Mouse (Mus musculus): ENCODE data around the gene Dppa3.

Gene Dppa3

DNA sequence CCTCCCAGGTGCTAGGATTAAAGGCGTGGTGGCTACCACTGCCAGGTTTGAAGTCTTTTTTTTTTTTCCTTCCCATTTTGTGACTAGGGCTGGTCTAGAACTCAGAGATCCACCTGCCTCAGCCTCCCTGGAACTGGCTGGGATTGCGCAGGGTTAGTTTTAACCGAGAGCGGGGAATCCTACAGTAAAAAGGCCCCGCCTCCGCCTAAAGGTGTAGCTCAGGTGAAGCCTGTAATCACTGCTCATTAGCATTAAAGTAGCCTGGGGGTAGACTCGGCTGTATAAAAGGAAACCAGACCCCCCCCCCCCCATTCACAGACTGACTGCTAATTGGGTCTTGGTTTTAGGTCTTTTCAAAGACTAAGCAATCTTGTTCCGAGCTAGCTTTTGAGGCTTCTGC lies at the start of gene Dppa3:
Gene Dppa3 (plus strand): TSS at position 301 of the 400 bp plus-strand sequence.
- DNase-seq (ENCODE audit: low read depth, low spot score): no peak

DNA sequence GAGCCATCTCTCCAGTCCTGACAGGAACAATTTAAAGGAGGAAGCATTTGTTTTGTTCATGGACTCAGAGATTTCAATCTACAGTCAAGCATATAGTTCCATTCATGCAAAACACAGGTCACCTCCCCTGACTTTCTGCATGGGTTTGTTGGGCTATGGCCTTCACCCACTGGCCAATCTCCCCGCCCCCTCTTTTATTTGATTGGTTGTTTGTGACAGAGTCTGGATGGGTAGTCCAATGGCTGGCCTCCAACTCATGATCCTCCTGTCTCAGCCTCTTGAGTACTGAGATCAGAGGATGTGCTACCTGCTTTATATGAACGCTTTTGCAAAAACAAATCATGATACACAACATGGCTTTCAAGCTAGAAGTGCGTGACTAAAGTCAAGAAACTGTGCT lies 49.2 kb upstream of the Dppa3 start:
- DNase-seq (ENCODE audit: low read depth, low spot score): peak; percentile 67

DNA sequence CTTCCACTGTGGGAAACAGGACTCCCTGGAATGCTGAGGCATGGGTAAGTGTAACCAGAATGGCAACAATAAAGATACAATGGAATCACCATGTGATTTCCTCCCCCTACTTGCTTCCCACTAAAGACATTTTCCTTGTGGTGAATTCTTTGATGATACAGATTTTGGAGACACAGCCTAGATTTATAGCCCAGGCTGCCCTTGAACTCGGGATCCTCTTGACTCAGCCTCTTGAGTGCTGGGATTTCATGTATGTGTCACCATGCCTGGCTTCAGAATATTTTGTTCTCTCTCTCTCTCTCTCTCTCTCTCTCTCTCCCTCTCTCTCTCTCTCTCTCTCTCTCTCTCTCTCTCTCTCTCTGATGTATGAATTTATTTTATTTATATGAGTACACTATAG lies 47.1 kb upstream of the Dppa3 start:
- DNase-seq (ENCODE audit: low read depth, low spot score): no peak

DNA sequence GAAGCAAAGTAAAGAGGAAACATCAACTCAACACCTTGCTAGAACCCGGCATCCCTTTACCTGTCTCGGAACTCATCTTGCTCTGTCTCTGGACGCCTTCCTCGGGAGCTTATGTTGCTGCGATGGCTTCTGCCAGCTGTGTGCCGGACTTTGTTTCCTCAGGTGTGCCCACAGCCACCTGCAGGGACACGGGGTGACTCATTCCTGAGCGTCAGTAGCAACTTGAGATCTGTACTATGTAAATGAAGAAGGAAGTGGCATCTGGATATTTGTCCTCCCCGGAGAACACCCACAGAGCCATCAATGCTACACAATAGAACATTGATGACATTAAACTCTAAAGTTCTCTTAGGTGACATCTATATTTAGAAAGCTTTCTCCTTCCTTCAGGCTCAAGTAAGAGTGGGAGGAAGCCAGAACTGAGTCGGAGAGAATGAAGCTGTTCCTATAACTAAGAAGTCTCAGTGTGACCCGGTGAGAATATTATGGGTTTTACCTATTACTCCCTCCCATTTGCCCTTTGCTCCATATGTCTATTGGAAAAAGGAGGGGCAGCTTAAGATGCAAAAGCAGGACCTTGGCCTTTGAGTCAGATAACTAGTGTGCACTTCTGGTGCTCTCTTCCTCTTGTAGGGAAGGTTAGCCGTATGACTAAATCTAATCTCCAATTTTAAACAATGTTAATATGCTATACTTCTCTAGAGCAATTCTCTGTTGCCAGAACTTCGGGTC lies 35.0 kb upstream of the Dppa3 start:
- DNase-seq (ENCODE audit: low read depth, low spot score): peak; percentile 82

DNA sequence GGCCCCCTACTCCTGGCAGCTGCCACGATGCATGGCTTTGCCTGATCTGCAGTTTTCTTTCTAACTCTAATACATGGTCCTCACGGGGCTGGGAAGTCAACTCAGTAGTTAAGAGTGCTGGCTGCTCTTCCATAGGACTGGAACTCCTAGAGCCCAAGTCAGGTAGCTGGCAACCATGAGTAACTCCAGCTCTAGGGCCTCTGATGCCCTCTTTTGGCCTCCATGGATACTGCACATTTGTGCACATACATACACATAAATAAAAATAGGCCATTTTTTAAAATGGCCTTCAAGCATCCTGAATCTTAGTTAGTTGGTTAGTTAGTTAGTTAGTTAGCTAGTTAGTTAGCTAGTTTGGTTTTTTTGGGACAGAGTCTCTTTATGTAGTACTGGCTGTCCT lies 33.3 kb upstream of the Dppa3 start:
- DNase-seq (ENCODE audit: low read depth, low spot score): peak; percentile 73

DNA sequence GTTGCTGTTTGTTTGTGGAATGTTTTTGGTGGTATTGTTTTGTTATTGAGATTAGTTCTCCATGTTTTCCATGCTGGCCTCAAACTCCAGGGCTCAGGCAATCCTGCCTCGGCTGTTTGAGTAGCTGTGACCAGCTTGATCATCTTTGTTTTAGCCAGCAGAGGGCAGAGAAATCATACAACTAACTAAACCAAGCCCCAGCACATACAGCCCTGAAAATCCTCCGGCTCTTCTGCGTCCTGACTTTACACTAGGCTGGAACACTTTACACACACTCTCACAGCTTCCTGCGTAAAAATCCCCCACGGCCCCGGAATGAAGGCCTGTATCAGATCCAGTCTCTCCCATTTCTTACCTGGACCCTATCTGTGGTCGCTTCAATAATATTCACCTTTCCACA lies 30.6 kb upstream of the Dppa3 start:
- peak; percentile 83 for DNase-seq (ENCODE audit: low read depth, low spot score)

DNA sequence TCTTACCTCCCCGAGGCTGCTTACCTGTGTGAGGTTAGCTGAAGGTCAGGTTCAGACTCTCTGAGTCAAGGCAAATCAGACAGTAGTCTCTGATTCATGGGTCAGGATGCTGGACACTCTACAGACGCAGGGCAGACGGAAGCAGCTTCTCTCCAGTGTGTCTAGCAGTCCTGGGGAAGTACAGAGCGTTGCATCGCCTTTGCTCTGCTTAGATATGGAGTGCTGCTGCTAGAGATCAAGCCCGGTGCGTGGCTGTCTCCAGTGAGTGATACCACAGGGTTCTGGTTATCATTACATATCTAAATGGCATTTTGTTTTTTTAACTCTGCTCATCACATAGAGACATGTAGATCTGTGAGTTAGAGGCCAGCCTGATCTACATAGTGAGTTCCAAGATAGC lies 29.6 kb upstream of the Dppa3 start:
- DNase-seq (ENCODE audit: low read depth, low spot score): no peak

DNA sequence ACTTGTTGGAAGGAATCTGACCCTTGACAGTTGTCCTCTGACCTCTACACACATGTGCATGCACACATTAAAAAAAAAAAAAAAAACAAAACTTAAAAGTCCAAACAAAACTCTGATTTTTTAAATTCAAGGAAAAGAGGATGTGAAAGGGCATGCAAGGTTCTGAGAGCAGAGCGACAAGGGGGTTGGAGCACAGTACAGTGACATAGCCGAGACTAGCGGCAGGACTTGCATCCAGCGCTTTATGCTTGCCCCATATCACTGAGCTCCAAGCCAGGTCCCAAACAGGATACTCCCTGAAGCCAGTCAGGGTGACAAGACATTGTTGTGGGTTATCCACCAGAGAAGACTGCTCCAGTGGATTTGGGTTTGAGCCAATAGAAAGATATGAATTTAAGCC lies 28.2 kb upstream of the Dppa3 start:
- no peak for DNase-seq (ENCODE audit: low read depth, low spot score)

DNA sequence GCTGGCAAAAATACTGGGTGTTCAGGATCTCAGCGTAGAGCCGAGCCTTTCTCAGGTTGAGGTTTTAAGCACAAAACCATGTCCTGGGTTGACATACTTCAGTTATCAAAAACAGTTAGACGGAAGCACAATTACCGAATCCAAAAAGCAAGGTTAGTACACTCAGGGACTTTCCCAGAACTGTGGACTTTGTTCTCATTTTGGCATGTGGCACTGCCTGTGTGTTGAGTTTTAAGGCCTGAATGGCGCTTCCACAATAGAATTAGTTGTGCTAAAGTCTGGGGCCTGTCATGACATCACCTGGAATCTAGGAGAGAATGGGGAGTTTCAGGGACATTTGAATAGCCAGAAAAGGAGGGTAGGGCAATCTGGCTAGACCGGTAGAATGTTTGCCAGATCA lies 27.8 kb upstream of the Dppa3 start:
- DNase-seq (ENCODE audit: low read depth, low spot score): no peak

DNA sequence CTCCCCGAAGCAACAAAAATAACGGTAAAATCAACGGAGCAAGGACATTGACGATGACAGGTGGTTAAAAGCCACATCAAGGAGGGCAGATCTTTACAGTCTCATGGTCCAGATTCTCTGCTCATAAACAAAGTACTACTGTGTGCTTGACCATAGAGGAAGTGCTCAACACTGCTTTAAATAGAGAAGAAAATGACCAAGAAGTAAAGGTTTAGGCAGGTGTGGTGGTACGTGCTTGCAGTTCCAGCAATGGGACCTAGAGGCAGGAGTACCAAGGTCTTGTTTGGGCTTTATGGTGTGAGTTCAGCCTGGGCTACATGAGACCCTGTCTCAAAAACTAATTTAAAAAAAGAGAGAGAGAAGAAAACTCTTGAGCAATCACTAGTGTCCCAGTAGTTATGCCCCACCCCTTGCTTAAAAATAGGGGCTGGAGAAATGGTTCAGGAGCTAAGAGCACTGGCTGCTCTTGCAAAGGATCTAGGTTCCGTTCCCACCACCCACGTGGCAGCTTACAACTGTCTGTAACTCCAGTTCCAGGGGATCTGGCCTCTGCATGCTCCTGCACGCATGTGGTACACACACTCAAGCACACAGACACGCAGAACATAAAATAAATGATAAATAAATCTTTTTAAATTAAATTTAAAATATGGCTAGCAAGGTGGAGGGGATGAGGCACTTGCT lies 27.0 kb upstream of the Dppa3 start:
- DNase-seq (ENCODE audit: low read depth, low spot score): no peak

DNA sequence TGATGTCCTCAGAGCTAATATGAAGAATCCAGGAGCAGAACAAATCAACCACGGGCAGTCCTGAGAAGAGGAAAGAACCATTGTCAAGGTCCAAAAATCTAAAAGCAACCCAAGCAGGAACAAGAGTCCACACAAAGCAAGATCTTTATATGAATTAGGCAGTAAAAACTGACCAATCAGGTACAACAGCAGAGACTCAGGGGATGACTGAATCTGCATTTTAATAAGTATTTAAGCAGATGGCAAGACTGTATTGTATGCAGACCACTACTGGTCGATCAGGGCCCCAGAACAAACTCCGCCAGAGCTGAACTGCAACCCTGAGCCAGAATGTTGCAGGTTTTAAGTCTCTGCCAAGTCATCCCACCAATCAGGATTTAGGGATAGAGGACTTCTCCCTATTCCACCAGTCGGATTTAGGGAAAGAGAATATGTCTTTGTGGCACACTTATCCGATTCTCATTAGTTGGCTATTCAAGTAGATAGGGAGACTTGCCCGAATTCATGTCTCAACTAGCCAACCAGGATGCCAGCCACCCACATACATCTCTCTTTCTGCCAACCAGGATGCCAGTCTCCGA lies 26.1 kb upstream of the Dppa3 start:
- no peak for DNase-seq (ENCODE audit: low read depth, low spot score)

DNA sequence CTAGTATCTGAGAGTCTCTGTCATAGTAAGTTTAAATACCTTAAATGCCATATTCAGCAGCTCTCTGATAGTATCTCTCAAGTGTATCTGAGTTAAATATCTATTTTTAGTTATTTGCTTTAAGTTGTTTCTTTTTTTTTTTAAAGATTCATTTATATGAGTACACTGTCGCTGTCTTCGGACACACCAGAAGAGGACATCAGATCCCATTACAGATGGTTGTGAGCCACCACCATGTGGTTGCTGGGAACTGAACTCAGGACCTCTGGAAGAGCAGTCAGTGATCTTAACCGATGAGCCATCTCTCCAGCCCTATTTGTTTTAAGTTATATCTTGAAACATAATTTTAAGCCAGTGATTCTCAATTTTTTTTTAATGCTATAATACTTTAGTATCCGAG lies 25.2 kb upstream of the Dppa3 start:
- DNase-seq (ENCODE audit: low read depth, low spot score): no peak

DNA sequence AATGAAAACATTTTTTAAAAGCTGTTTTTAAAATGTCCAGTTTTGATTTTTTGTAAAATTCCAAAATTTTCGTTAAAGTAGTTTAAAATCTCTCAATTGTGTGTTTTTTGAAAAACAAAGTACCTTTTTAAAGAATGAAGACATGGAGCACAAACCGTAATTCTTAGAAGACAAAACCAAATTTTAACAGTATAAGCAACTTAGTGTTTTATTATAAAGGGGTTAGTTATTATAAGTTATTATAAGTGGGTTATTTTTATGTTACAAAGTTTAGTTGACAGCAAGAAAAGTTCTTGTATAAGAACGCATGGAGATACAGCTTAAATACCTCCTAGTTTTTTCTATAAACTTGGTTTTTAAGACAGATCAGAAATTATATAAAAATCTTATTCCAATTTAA lies 24.6 kb upstream of the Dppa3 start:
- DNase-seq (ENCODE audit: low read depth, low spot score): no peak

DNA sequence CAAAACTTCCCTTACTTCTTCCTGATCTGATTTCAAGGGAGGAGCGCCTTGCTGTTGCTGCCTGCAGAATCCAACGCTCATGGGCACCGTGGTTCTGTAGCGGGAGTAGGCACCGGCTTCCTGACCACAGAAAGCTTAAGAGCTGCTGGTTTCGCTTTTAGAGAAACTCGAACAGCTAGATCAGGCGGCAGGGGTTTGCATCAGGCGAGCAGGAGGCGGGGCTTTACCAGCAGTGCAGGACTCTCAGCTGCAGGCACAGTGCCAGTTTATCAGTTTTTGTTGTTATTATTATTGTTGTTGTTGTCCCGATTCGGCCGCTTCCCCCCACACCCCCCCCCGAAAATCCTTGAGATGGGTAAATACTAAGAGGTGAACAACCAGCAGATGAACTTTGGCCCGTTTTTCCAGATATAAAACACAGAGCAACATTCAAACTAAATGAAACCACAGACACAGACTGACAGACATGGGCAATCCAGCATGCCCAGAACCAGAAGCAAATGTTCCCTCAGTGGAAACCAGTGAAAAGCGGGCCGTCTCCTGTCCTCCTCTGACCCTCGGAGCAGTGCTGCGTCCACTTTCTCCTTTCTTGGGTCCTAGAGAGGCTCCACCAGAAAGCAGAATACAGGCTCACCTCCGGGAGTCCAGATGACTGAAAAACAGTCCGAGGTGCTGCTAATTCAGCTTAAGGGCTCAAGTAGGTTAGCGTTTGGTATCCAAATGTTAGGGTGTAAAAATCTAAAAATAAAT lies 23.8 kb upstream of the Dppa3 start, which contains the start of gene Apobec1:
Gene Apobec1 (minus strand): TSS at position 203 of the 750 bp plus-strand sequence.
- DNase-seq (ENCODE audit: low read depth, low spot score): peak; percentile 77

DNA sequence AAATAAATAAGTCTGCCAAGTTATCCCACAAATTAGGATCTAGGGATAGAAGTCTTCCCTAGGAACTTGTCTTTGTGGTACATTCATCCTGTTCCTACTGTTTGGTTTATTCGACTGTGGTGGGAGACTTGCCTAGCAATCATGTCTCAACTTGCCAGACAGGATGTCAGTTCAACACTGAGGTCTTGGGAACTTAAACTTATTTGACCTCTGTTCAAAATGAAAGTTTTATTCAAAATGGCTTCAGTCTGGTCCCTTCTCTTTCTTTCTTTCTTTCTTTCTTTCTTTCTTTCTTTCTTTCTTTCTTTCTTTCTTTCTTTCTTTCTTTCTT lies 23.3 kb upstream of the Dppa3 start:
- DNase-seq (ENCODE audit: low read depth, low spot score): no peak

DNA sequence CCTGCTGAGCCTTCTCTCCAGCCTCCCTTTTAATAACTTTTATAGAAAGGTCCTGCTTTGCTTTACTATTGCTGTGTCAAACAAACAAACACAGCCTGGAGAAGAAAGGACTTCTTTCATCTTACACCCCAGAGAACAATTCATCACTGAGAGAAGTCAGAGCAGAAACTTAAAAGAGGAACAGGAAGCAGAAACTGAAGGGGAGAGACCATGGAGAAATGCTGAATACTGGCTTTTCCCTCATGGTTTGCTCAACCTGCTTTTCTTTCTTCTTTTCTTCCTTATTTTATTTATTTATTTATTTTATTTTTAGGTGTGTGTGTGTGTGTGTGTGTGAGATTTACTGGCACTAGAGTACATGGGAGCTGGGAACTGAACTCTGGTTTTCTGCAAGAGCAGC lies 21.9 kb upstream of the Dppa3 start:
- no peak for DNase-seq (ENCODE audit: low read depth, low spot score)

DNA sequence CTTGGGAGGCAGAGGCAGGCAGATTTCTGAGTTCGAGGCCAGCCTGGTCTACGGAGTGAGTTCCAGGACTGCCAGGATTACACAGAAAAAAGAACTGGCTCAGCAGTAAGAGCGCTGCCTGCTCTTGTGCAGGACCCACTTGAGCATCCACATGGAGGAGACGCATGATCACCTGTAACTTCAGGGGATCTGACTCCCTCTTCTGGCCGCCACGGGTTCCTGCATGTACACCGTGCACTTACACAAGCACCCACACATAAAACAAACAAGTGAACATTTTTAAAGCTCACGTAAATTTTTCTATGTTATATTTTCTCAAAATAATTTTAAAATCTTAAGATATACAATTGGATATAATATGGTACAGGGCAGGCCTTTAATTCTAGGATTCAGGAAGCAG lies 20.7 kb upstream of the Dppa3 start:
- DNase-seq (ENCODE audit: low read depth, low spot score): peak; percentile 90

DNA sequence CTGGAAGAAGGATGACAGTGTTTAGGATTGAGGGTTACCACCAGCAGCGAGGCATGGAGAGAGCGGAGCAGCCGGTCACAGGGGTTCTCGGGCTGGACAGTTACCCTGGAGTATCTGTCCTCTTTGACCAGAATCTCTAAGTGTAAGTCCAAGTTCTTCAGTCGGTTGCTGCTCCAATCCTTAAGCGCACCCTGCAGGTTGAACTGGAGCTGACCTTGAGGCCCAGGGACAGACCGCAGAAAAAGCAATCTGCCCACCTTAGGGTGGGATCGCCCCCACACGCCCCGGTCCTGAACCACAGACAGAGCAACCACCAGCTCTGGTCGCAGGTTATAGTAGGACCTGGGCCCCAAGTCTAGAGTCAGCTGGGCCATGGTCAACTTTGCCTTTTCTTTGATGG lies 19.5 kb upstream of the Dppa3 start:
- peak; percentile 51 for DNase-seq (ENCODE audit: low read depth, low spot score)

DNA sequence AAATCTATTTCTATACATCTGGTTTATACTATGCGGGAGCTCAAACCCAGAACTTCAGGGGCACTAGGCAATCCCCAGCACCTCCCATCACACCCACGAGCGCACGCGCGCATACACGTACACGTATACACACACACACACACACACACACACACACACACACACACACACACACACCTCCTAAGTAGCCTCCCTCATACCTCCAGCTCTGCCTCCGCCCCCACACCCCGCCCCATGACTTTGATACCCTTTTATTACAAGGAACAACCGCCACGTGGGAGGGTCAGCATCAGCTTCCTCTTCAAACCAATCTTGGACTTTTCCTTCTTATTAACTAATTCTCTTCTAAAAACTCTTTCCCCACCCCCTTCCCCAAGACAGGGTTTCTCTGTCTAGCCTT lies 18.5 kb upstream of the Dppa3 start:
- DNase-seq (ENCODE audit: low read depth, low spot score): peak; percentile 96

DNA sequence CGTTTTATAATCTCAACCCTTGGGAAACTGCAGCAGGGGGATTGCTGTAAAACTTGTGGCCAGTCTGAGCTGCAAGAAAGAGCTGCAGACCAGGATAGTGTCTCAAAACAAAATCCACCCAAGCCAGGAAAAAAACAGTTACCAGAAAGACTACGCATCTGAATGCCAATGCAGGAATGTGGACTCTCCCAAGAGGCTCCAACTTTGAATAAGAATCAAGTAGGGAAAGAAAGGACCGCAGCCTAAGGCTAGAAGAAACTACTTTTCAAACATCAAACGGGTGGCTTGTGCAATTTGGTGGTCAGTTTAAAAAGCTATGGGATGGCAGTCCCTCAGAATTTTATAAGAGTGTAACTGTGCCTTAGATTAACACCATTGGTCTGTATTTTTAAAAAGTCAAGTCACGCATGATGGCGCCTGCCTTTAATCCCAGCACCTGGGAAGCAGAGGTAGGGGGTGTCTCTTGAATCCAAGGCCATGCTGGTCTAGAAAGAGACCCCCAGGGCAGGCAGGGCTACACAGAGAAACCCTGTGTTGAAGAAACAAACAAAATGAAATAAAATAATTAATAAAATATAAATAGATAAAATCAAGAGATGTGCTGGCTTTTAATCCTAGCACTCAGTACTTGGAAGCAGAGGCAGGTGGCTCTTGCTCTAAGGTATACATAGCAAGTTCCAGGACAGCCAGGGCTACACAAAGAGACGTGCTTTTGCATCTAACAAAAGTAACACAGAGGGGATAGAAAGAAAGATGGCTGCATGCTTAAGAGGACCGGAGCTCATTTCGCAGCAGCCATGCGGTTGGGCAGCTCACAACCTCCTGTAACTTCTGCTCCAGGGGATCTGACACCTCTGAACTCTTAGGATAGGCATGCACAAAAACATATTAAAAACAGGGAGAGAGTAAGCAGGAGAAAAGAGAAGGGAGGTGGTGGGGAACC lies 17.5 kb upstream of the Dppa3 start:
- DNase-seq (ENCODE audit: low read depth, low spot score): peak; percentile 96

DNA sequence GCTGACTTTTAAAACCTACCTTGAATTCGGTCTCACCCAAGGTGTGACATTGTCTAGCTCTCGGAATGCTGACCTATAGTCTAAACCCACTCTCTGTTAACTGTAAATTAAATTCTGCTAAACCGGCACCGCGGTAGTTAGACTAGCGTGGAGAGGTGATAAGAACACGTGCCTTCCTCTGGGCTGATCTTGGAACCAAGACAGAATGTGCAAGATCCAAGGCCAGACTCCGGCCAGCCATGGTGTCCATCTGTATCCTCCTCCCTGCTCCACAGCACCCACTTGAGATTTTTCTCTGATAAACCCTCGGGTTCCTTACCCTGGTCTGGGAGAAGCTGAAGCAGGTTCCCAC lies 16.9 kb upstream of the Dppa3 start:
- DNase-seq (ENCODE audit: low read depth, low spot score): no peak

Measured in R1 (cell line).